Mouse (Mus musculus) heart, adult 8-10 months (tissue): Measurements from ENCODE around the gene Spn. TPM values are rescaled to one million over a fixed set of nuclear protein-coding genes. Genes with fewer than 3 reads are reported as not detected.
A peak's percentile ranks its signal among the peaks of the same experiment; 100 is the strongest.
"Not testable (repeated sequence)": the region's sequence is repeated elsewhere in the genome, so short reads cannot be mapped to it uniquely, and the experiment has no call there.

ENCODE experiments used
- DNase-seq: peaks from one replicate; pipeline ENCODE4 v3.0.0; 2022; ENCODE audit warnings: low spot score
- total RNA-seq, 4 experiments: library from RNA; stranded (reverse); gene quantifications; 2 replicates each; pipeline ENCODE4 v1.2.4; 2022

The Spn gene
- total RNA-seq, 4 experiments from 2014 or later = 0.38 to 0.57 (median 0.46) TPM

- no peak for DNase-seq
Observed at GRCm38 (mm10) chr7:127105551-127105950, 32.1 kb downstream of the Spn start.

- peak; percentile 89 for DNase-seq
Observed at GRCm38 (mm10) chr7:127104560-127105332, 32.9 kb downstream of the Spn start.

DNA sequence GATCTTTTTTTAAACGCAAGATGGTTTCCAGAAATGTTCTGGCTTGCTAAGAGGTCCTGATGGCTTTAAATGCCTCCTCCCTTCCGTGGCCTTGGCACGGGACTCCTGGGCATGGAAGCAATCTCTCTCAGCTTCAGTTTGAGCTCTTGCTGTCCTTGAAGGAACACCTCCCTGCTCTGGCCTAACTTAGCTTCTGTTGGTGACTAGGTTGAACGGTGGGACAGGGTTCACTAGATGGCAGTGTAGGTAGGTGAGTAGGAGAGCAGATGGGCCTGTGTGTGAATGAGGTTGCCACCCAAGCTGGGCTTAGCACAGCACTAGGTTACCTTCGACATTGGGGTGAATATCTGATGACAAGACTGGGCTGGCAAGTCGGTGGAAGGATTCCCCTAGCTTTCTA lies 33.7 kb downstream of the Spn start:
- DNase-seq = no peak

- DNase-seq = no peak
Observed at GRCm38 (mm10) chr7:127102148-127102547, 35.5 kb downstream of the Spn start.

DNA sequence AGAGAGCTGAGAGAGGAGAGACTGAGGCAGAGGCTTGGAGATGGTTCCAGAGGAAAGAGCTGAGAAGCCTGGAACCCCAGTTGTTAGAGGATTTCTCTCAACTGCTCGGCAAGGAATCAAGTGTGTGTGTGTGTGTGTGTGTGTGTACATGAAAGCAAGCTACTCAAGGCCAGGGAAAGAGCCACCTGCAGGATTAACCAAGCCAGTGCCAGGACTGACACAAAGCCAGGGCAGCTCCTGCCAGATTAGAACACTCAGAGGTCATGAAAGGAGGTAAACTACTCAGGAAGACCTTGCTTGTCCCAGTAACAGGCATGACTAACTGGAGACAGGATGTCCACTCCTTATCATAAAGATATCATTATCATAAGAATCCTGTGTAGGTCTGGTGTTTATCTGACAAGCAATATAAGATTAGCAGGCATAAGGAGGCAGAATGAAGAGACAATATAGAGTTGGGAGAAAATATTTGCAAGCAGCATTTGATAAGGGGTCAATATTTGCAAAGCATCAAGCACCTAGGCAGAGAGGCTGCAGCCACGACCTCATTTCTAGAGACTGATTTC lies 36.1 kb downstream of the Spn start:
- DNase-seq = no peak

- no peak for DNase-seq
Observed at GRCm38 (mm10) chr7:127099528-127099927, 38.1 kb downstream of the Spn start.

DNA sequence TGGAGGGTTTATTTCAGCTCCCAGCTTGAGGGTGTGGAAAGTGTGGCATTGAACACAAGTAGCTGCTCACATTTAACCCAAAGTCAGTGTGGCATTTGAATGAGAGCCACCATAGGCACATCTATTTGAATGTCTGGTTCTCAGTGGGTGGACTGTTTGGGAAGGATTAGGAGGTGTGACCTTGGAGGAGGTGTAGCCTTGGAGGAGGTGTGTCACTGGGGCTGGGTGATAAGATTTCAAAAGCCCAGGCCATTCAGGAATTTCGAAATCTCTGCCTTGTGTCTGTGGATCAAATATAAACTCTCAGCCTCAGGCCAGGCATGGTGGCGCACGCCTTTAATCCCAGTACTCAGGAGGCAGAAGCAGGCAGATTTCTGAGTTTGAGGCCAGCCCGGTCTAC lies 38.7 kb downstream of the Spn start:
- no peak for DNase-seq

GRCm38 (mm10) chr7:127098521-127098920 lies 39.1 kb downstream of the Spn start:
- no peak for DNase-seq

DNA sequence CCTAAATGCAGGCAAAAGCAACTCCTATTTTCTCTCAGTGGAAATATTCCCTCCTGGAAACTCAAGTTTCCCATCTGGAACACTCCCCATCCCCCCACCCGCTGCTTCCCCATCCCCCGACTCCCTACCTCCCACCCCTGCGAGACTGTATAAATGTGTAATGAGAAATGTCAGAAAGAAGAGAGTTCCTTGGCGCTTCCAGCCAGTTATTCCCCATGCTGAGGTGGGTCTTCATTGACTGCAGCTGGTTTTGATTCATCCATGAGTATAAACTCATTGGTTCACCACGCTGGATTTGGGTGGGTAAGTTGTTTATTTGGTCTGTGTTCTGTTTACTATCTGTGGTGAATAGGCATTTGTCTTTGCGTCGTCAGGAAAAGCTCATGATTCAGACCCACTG lies 41.2 kb downstream of the Spn start:
- no peak for DNase-seq

- DNase-seq = no peak
Observed at GRCm38 (mm10) chr7:127093914-127094313, 43.7 kb downstream of the Spn start.

DNA sequence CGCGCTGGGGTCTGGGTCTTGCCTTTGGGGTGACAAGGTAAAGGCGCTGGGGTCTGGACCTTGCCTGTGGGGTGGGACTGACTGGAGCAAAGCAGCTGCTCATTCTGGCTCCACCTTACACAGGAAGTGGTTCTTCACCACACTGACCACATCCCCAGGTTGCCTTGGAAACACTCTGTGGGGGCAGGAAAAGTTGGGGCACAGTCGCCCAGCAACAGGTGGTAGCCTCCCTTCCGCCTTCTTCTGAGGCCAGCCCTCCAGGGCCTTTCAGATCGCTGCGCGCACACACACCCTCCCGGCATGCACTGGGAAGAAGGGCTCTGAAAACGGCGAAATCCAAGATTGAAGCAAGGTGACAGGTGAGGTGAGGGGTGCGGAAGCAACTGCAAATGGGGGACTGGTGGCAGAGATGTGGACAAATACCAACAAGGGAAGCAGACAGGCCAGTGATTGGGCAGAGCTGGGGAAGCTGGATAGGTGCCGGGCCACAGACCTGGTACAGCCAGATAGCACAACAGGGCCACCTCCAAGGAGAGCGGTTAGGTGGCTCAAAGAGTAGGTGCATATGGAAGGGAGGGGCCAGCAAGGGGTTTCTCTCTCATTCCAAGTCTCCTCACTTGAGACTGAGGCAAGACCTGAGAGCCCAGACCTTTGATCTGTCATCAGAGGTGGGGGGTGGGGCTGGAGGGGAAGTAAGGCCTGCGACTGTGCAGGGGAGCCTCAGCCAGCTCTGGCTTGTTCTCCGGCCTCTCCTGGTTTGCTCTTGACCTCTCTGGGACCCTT lies 46.3 kb downstream of the Spn start, which contains the start of gene AI467606:
Gene AI467606, plus strand, starts transcription at position 246 of the 783 bp plus-strand sequence.
- DNase-seq = peak; percentile 69

- DNase-seq = no peak
Observed at GRCm38 (mm10) chr7:127090154-127091113, 47.2 kb downstream of the Spn start.

- DNase-seq = no peak
Observed at GRCm38 (mm10) chr7:127088901-127089845, 48.5 kb downstream of the Spn start.

DNA sequence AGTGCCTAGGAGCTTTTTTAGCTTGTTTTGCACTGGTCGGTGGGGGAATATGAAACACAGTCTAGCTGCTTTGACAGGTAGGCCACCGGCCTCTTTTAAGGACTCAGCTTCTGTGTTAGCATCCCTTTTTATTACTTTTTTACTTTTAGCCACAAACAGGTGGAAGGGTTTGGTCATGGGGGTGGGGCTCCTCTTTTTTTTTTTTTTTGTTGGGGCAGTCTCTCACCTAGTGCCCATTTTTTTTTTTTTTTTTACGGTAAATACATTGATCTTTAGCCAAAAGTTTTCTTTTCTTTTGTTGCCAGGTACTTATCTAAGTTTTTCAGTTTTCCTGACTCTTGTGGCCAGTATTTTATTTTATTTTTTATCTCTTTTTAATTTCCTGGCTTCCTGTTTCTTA lies 49.5 kb downstream of the Spn start:
- no peak for DNase-seq

GRCm38 (mm10) chr7:127087278-127088010 lies 50.2 kb downstream of the Spn start, which contains the start of gene Zg16:
Gene Zg16, minus strand, starts transcription at chr7:127087328.
- DNase-seq = not testable (repeated sequence)

GRCm38 (mm10) chr7:127085751-127086150 lies 51.9 kb downstream of the Spn start:
- not testable (repeated sequence) for DNase-seq

GRCm38 (mm10) chr7:127084794-127085193 lies 52.8 kb downstream of the Spn start:
- no peak for DNase-seq

GRCm38 (mm10) chr7:127083689-127084088 lies 53.9 kb downstream of the Spn start:
- DNase-seq = no peak

GRCm38 (mm10) chr7:127082995-127083394 lies 54.6 kb downstream of the Spn start:
- DNase-seq = no peak
